Comparison of ENCODE assay signal across 10 mouse cellular contexts in genomic region chr6:128469451-128469850, GRCm38 (mm10). TPM values are rescaled to one million over a fixed set of nuclear protein-coding genes. Genes with fewer than 3 reads are reported as not detected.
DNase-seq lines count a peak whose midpoint lies in the region; ATAC-seq lines count a peak whose summit lies in the region.
"Had no signal": no experiment of that assay in that cellular context is flagged by ENCODE, and none has a peak within 500 bp of the region (broad histone marks: within the 10 kb centered on the region; RNA-seq: fewer than 3 reads in every experiment).

No protein-coding gene starts in this region.

- DNase-seq in adrenal gland, adult (ENCODE audit: inconsistent age in 2 of 2, low spot score in 1 of 2), result peak; percentile 45 to 71
- DNase-seq in adrenal gland, adult 8-10 months, result no peak
- peak; percentile 43 to 80 for DNase-seq in spleen, postnatal 4 days (ENCODE audit: low spot score in 2 of 2)
- no peak for DNase-seq in spleen, adult 12 weeks (ENCODE audit: low spot score)
- peak; percentile 21 to 33 for DNase-seq in heart, postnatal 36 days
- DNase-seq in liver, embryonic 11.5 days (ENCODE audit: low spot score), result peak; percentile 68
- peak; percentile 45 for DNase-seq in retina, embryonic 14.5 days (ENCODE audit: low spot score)
- no peak for DNase-seq in frontal cortex, adult 2 months (ENCODE audit: extremely low spot score in 1 of 2, low spot score in 1 of 2)

- no peak overlapping the region for H3K9ac ChIP-seq in liver, embryonic 11.5 days (ENCODE audit: low read depth, low read length)
- H3K9ac ChIP-seq: stomach, embryonic 15.5 days had no signal

- no peaks in the 10 kb centered on the region for H3K27me3 ChIP-seq in liver, embryonic 11.5 days (replicated peaks; ENCODE audit: control insufficient read depth, insufficient read depth, low read length)
- H3K27me3 ChIP-seq: stomach, embryonic 15.5 days had no signal

- peaks cover 8% of the 10 kb centered on the region for H3K4me1 ChIP-seq in liver, embryonic 11.5 days (replicated peaks; ENCODE audit: control insufficient read depth, insufficient read depth, low read length)
- H3K4me1 ChIP-seq: stomach, embryonic 15.5 days had no signal

- intact Hi-C loops in heart, postnatal 36 days (cut with DNase I), result no loop called here

- WGBS in liver, embryonic 11.5 days, result 8% methylated on average over 11 of the region's 12 CpGs

- ATAC-seq in liver, embryonic 11.5 days (replicated peaks; ENCODE audit: low FRiP score), result peak; percentile 37; the same call in 1 of the 2 replicates

- no peaks in the 10 kb centered on the region for H3K36me3 ChIP-seq in liver, embryonic 11.5 days (ENCODE audit: control insufficient read depth, insufficient read depth, low read length)
- H3K36me3 ChIP-seq: stomach, embryonic 15.5 days had no signal

- no peak overlapping the region for H3K4me3 ChIP-seq in liver, embryonic 11.5 days (ENCODE audit: low read depth, low read length)
- H3K4me3 ChIP-seq: stomach, embryonic 15.5 days had no signal

- H3K4me2 ChIP-seq in liver, embryonic 11.5 days, result peak overlapping the region; percentile 20; the same call in 1 of the 2 replicates
- H3K4me2 ChIP-seq: stomach, embryonic 15.5 days had no signal

- no peak overlapping the region for H3K27ac ChIP-seq in liver, embryonic 11.5 days (ENCODE audit: low read depth, low read length)
- H3K27ac ChIP-seq: stomach, embryonic 15.5 days had no signal

- H3K9me3 ChIP-seq in liver, embryonic 11.5 days (ENCODE audit: control insufficient read depth, low read length), result no peaks in the 10 kb centered on the region
- H3K9me3 ChIP-seq: stomach, embryonic 15.5 days had no signal

RNA-seq across cellular contexts. Expression of gene Fkbp4, which starts 31.0 kb away (rescaled TPM):
- total RNA-seq in adrenal gland, adult 8-10 months (2022), result 100 to 1,000 TPM; 186 to 394 (median 267) TPM
- 100 to 1,000 TPM; 320 to 392 TPM for total RNA-seq in heart, postnatal 36 days (2021)
- 541 and 572 TPM in 2 replicates for polyA plus RNA-seq in liver, embryonic 11.5 days (2014; fragmentation: Nextera tagmentation; extraction: Ambion mirVana)
- 124 and 128 TPM in 2 replicates for polyA plus RNA-seq in frontal cortex, adult 2 months (2012; rRNA removed)

RNA-seq across cellular contexts. Expression of gene Itfg2, which starts 44.7 kb away (rescaled TPM):
- 10 to 100 TPM; 27.1 to 38.6 (median 34.9) TPM for total RNA-seq in adrenal gland, adult 8-10 months (2022)
- 10 to 100 TPM; 16.7 to 17.9 TPM for total RNA-seq in heart, postnatal 36 days (2021)
- polyA plus RNA-seq in liver, embryonic 11.5 days (2014; fragmentation: Nextera tagmentation; extraction: Ambion mirVana), result 30.1 and 32.8 TPM in 2 replicates
- polyA plus RNA-seq in frontal cortex, adult 2 months (2012; rRNA removed), result 27.4 and 28.2 TPM in 2 replicates

RNA-seq across cellular contexts. Expression of gene Pzp, which starts 57.1 kb away (rescaled TPM):
- 1 to 10 TPM in 1 of 4 experiments, under 1 TPM in 2, not detected in 1; 0.14 to 1.8 (median 0.73) TPM for total RNA-seq in adrenal gland, adult 8-10 months (2022)
- total RNA-seq in heart, postnatal 36 days (2021), result 1 to 10 TPM; 1.2 to 2.2 TPM
- polyA plus RNA-seq in liver, embryonic 11.5 days (2014; fragmentation: Nextera tagmentation; extraction: Ambion mirVana), result 17.8 and 19.8 TPM in 2 replicates
- not detected in 2 replicates for polyA plus RNA-seq in frontal cortex, adult 2 months (2012; rRNA removed)
- polyA plus RNA-seq: C2C12 had no signal

Comparison
In these comparisons a context has a peak if more than half of its experiments do, and no peak if none do; other contexts are left out.
1. DNase-seq: peak in adrenal gland, adult (2 of 2), spleen, postnatal 4 days (2 of 2), heart, postnatal 36 days (2 of 2), liver, embryonic 11.5 days (single experiment) and retina, embryonic 14.5 days (single experiment); none in adrenal gland, adult 8-10 months (single experiment), spleen, adult 12 weeks (single experiment) and frontal cortex, adult 2 months (0 of 2).